ENCODE assay signal across 21 mouse cellular contexts in genomic region chr11:113197624-113198023, GRCm38 (mm10).
DNase-seq lines count a peak whose midpoint lies in the region; ATAC-seq lines count a peak whose summit lies in the region.
"Had no signal": no experiment of that assay in that cellular context is flagged by ENCODE, and none has a peak within 500 bp of the region (broad histone marks: within the 10 kb centered on the region; RNA-seq: fewer than 3 reads in every experiment).

No protein-coding gene starts in this region.

- peak overlapping the region; percentile 81 for H3K4me2 ChIP-seq in forebrain, embryonic 13.5 days
- H3K4me2 ChIP-seq in forebrain, embryonic 11.5 days (ENCODE audit: low read depth, low read length, severe bottlenecking) = no peak overlapping the region
- H3K4me2 ChIP-seq in midbrain, embryonic 15.5 days = peak overlapping the region; percentile 7; the same call in 1 of the 2 replicates
- H3K4me2 ChIP-seq in midbrain, embryonic 14.5 days (ENCODE audit: low read length) = no peak overlapping the region
- peak overlapping the region; percentile 95 for H3K4me2 ChIP-seq in limb, embryonic 13.5 days (replicated peaks)
- H3K4me2 ChIP-seq: liver, embryonic 13.5 days; midbrain, embryonic 11.5 days had no signal

- no peaks in the 10 kb centered on the region for H3K36me3 ChIP-seq in forebrain, embryonic 13.5 days (ENCODE audit: poor library complexity, severe bottlenecking)
- no peaks in the 10 kb centered on the region for H3K36me3 ChIP-seq in forebrain, embryonic 11.5 days (ENCODE audit: control insufficient read depth, insufficient read depth, low read length)
- no peaks in the 10 kb centered on the region for H3K36me3 ChIP-seq in midbrain, embryonic 15.5 days (replicated peaks)
- no peaks in the 10 kb centered on the region for H3K36me3 ChIP-seq in midbrain, embryonic 14.5 days (ENCODE audit: control insufficient read depth, insufficient read depth, low read length)
- no peaks in the 10 kb centered on the region for H3K36me3 ChIP-seq in limb, embryonic 13.5 days
- H3K36me3 ChIP-seq: heart, embryonic 13.5 days; liver, embryonic 13.5 days; lung, embryonic 15.5 days had no signal

- no peaks in the 10 kb centered on the region for H3K27me3 ChIP-seq in forebrain, embryonic 13.5 days
- H3K27me3 ChIP-seq in forebrain, embryonic 11.5 days (ENCODE audit: control insufficient read depth, insufficient read depth, low read length) = no peaks in the 10 kb centered on the region; the same call in 1 of the 2 replicates
- H3K27me3 ChIP-seq in midbrain, embryonic 15.5 days (replicated peaks) = no peaks in the 10 kb centered on the region; the same call in 1 of the 2 replicates
- peaks cover 23% of the 10 kb centered on the region; the same call in 1 of the 2 replicates for H3K27me3 ChIP-seq in midbrain, embryonic 14.5 days (ENCODE audit: control insufficient read depth, insufficient read depth, low read length)
- peaks cover 15% of the 10 kb centered on the region for H3K27me3 ChIP-seq in limb, embryonic 13.5 days
- H3K27me3 ChIP-seq: lung, embryonic 15.5 days had no signal

- H3K9ac ChIP-seq in forebrain, embryonic 13.5 days = no peak overlapping the region
- H3K9ac ChIP-seq in forebrain, embryonic 11.5 days (ENCODE audit: low read length) = no peak overlapping the region
- no peak overlapping the region for H3K9ac ChIP-seq in midbrain, embryonic 15.5 days
- H3K9ac ChIP-seq in midbrain, embryonic 14.5 days (replicated peaks; ENCODE audit: low read length) = no peak overlapping the region
- H3K9ac ChIP-seq in limb, embryonic 13.5 days = no peak overlapping the region
- H3K9ac ChIP-seq: heart, embryonic 13.5 days; liver, embryonic 13.5 days; lung, embryonic 15.5 days had no signal

- no peak overlapping the region for H3K4me3 ChIP-seq in forebrain, embryonic 13.5 days
- no peak overlapping the region for H3K4me3 ChIP-seq in forebrain, embryonic 11.5 days (ENCODE audit: low read depth, low read length)
- no peak overlapping the region for H3K4me3 ChIP-seq in midbrain, embryonic 15.5 days
- no peak overlapping the region for H3K4me3 ChIP-seq in midbrain, embryonic 14.5 days (replicated peaks; ENCODE audit: low read depth, low read length)
- H3K4me3 ChIP-seq in limb, embryonic 13.5 days = no peak overlapping the region
- H3K4me3 ChIP-seq: heart, embryonic 13.5 days; left cerebral cortex, adult 2 months; liver, embryonic 13.5 days; lung, embryonic 15.5 days had no signal

- H3K4me1 ChIP-seq in forebrain, embryonic 13.5 days = peaks cover 71% of the 10 kb centered on the region
- H3K4me1 ChIP-seq in forebrain, embryonic 11.5 days (replicated peaks; ENCODE audit: control insufficient read depth, insufficient read depth, low read length) = peaks cover 7% of the 10 kb centered on the region; the same call in 1 of the 2 replicates
- H3K4me1 ChIP-seq in midbrain, embryonic 15.5 days = peaks cover 18% of the 10 kb centered on the region
- H3K4me1 ChIP-seq in midbrain, embryonic 14.5 days (ENCODE audit: control insufficient read depth, insufficient read depth, low read length) = peaks cover 5% of the 10 kb centered on the region; the same call in 1 of the 2 replicates
- H3K4me1 ChIP-seq in limb, embryonic 13.5 days = peaks cover 73% of the 10 kb centered on the region

- DNase-seq in forebrain, embryonic 11.5 days (ENCODE audit: low spot score) = no peak
- no peak for DNase-seq in midbrain, embryonic 14.5 days
- DNase-seq in cerebellum, postnatal 10 days = no peak
- DNase-seq in cerebellum, postnatal 4 days (ENCODE audit: low spot score in 2 of 2) = no peak
- DNase-seq: cerebellum, adult 18-20 months; cerebellum, postnatal 36 days; gastrocnemius, postnatal 10 days; heart, adult 11 months; kidney, adult 9 months; left cerebral cortex, postnatal 4 days; liver, embryonic 13.5 days; thymus, postnatal 36 days had no signal

- 90% methylated on average over 8 of the region's 8 CpGs for WGBS in forebrain, embryonic 13.5 days
- WGBS in forebrain, embryonic 11.5 days = 92% methylated on average over 8 of the region's 8 CpGs
- 88% methylated on average over 8 of the region's 8 CpGs for WGBS in midbrain, embryonic 15.5 days
- WGBS in midbrain, embryonic 14.5 days = 85% methylated on average over 8 of the region's 8 CpGs
- WGBS in limb, embryonic 13.5 days = 78% methylated on average over 8 of the region's 8 CpGs

- no peak overlapping the region for H3K27ac ChIP-seq in forebrain, embryonic 13.5 days
- no peak overlapping the region for H3K27ac ChIP-seq in forebrain, embryonic 11.5 days (ENCODE audit: low read depth, low read length)
- no peak overlapping the region for H3K27ac ChIP-seq in midbrain, embryonic 15.5 days
- no peak overlapping the region for H3K27ac ChIP-seq in midbrain, embryonic 14.5 days (replicated peaks; ENCODE audit: low read depth, low read length)
- no peak overlapping the region for H3K27ac ChIP-seq in limb, embryonic 13.5 days
- H3K27ac ChIP-seq: heart, embryonic 13.5 days; left cerebral cortex, adult 2 months; liver, embryonic 13.5 days; lung, embryonic 15.5 days; macrophage had no signal

- H3K9me3 ChIP-seq in forebrain, embryonic 13.5 days (replicated peaks) = no peaks in the 10 kb centered on the region
- H3K9me3 ChIP-seq in forebrain, embryonic 11.5 days (ENCODE audit: control insufficient read depth, low read length) = no peaks in the 10 kb centered on the region
- H3K9me3 ChIP-seq in midbrain, embryonic 15.5 days = no peaks in the 10 kb centered on the region
- H3K9me3 ChIP-seq in midbrain, embryonic 14.5 days (ENCODE audit: control insufficient read depth, low read length) = no peaks in the 10 kb centered on the region
- H3K9me3 ChIP-seq in limb, embryonic 13.5 days = no peaks in the 10 kb centered on the region
- H3K9me3 ChIP-seq: heart, embryonic 13.5 days; liver, embryonic 13.5 days; lung, embryonic 15.5 days had no signal

- no peak for ATAC-seq in forebrain, embryonic 13.5 days
- no peak for ATAC-seq in forebrain, embryonic 11.5 days (replicated peaks; ENCODE audit: low FRiP score)
- no peak for ATAC-seq in midbrain, embryonic 15.5 days (replicated peaks)
- ATAC-seq in midbrain, embryonic 14.5 days (ENCODE audit: low FRiP score, low TSS enrichment) = no peak
- ATAC-seq in limb, embryonic 13.5 days (ENCODE audit: low FRiP score, low read depth) = no peak
- ATAC-seq: inflammation-experienced regulatory T-cells, adult 6 months had no signal

Comparison
In these comparisons a context has a peak if more than half of its experiments do, and no peak if none do; other contexts are left out.
1. H3K4me2 ChIP-seq: peak in forebrain, embryonic 13.5 days (single experiment), midbrain, embryonic 15.5 days (single experiment) and limb, embryonic 13.5 days (single experiment); none in forebrain, embryonic 11.5 days (single experiment) and midbrain, embryonic 14.5 days (single experiment).